Mouse (Mus musculus): ENCODE results near the gene Cdk5rap3. TPM values are rescaled to one million over a fixed set of nuclear protein-coding genes. Genes with fewer than 3 reads are reported as not detected.
A peak's percentile ranks its signal among the peaks of the same experiment; 100 is the strongest.

Gene Cdk5rap3
- total RNA-seq, 2 experiments from 2014 or later = 21.0 to 25.3 TPM

- intact Hi-C loops (cut with DNase I) = loop anchor here (1.0 kb wide), 1 partner anchor 43 kb away; no protein-coding TSS in a partner anchor
These were observed 49.1 kb downstream of the Cdk5rap3 start for GRCm38 (mm10) chr11:96867149-96867548.

DNA sequence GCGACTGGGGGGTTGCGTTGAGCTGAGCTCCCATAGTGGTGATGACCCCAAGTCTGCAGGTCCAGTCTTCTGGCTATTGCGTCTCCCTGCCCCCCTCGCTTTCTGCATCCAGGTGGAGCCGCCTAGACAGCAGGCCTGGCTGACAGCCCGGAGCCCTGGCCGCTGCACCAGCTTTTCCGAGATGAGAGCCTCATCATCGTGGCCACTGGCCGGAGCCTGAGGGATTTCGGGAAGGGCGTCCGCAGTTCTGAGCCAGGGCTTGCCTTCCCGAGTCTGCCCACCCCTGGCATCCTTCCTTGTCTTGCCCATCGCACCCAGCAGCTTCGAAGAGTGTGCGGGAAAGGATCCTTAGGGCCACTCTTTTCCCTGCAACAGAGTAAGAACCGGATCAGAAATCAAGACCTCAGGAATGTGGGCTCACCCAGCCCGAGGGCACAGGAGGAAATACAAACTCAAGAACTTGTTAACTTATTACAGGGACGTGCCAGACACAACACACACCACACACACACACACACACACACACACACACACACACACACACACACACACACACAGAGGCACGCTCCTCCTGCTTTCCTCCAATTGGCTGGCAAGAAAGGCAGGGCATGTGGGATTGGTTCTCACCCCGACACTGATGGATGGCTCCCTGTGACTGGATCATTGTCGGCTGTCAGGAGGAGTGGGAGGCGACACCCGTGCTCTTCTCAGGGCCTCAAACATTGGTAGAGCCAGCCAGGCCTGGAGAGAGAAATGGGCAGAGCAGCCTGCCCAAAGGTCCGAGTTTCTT lies 52.9 kb downstream of the Cdk5rap3 start:
- peak; percentile 45 to 61 for DNase-seq
- intact Hi-C loops (cut with DNase I) = loop anchor here (5.0 kb wide), 1 partner anchor 581 kb away; the partner anchor contains the start of gene Hoxb8

More at GRCm38 (mm10) chr11:96867149-96867548, 49.1 kb downstream of the Cdk5rap3 start:
- DNase-seq = peak; percentile 54 to 67

DNA sequence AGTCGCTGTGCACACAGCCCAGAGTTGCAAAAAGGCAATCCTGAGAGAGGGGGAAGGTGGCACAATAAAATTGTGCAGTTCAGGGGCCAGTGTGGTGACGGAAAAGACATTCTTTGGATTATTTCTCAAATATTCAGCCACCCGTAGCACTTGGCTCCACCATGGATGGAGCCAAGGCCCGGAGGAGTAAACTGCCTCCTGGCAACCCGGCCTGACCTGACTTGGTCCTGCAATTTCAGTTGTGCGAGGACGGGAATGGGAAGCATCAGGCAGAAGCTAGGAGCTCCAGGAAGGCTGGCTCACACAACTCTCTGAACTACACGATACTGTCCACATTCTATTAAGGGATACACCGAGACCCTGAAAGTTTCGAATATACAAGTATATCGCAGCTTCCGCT lies 53.8 kb downstream of the Cdk5rap3 start:
- peak in 1 of 2 experiments; percentile 17 for DNase-seq
- intact Hi-C loops (cut with DNase I) = loop anchor here (1.0 to 5.0 kb wide), 2 partner anchors 102 to 580 kb away; partner anchors contain the start of gene Hoxb8

- intact Hi-C loops (cut with DNase I) = loop anchor here (1.0 to 5.0 kb wide), 3 partner anchors 35 to 580 kb away; partner anchors contain the start of gene Hoxb8
- peak; percentile 93 to 94 for DNase-seq
These were observed 54.4 kb downstream of the Cdk5rap3 start for GRCm38 (mm10) chr11:96861878-96862289.

DNA sequence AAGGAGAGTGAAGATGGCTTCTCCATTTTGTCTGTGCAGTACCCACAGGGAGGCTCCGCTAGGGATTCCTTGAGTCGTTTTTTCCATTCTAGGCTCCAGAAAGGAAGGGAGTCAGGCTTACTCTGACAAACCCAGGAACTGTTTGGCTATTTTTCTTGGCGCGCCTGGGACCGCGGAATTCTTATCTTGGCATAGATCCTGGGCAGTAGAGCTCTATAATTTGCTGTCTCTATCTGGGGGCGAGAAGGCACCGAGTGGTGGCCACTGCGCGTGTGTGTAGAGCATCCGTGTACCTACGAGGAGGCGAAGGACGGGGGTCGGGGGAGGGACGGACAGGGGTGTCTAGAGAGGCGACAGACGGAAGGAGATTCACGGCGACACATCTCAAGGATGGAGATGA lies 54.9 kb downstream of the Cdk5rap3 start:
- intact Hi-C loops (cut with DNase I) = loop anchor here (2.0 to 5.0 kb wide), 2 partner anchors 35 to 579 kb away; partner anchors contain the start of gene Hoxb8
- DNase-seq = peak in 1 of 2 experiments; percentile 57

- intact Hi-C loops (cut with DNase I) = loop anchor here (2.0 to 5.0 kb wide), 2 partner anchors 34 to 578 kb away; partner anchors contain the start of gene Hoxb8
- DNase-seq = peak; percentile 79 to 86
These were observed 55.7 kb downstream of the Cdk5rap3 start for GRCm38 (mm10) chr11:96860564-96860963.

GRCm38 (mm10) chr11:96859635-96860034 lies 56.7 kb downstream of the Cdk5rap3 start:
- intact Hi-C loops (cut with DNase I) = loop anchor here (2.0 to 10.0 kb wide), 3 partner anchors 33 to 577 kb away; partner anchors contain the start of gene Hoxb8
- no peak for DNase-seq

GRCm38 (mm10) chr11:96857446-96857845 lies 58.9 kb downstream of the Cdk5rap3 start:
- intact Hi-C loops (cut with DNase I) = loop anchor here (10.0 kb wide), 1 partner anchor 303 kb away; no protein-coding TSS in a partner anchor
- no peak for DNase-seq

Other genes with a start within 250 kb of the Cdk5rap3 start
- gene Snx11, start 138.9 kb downstream of the Cdk5rap3 start, total RNA-seq (2021) = 10 to 100 TPM; 10.0 to 10.3 TPM
- 10 to 100 TPM; 33.3 to 34.3 TPM for gene Cbx1, start 127.4 kb downstream of the Cdk5rap3 start, total RNA-seq (2021)
- 100 to 1,000 TPM; 374 to 411 TPM for gene Nfe2l1, start 86.5 kb downstream of the Cdk5rap3 start, total RNA-seq (2021)
- 10 to 100 TPM; 23.1 to 23.6 TPM for gene Copz2, start 66.6 kb downstream of the Cdk5rap3 start, total RNA-seq (2021)
- gene Prr15l, start 11.6 kb upstream of the Cdk5rap3 start, total RNA-seq (2021) = not detected
- 1 to 10 TPM; 6.6 to 7.5 TPM for gene Pnpo, start 27.5 kb upstream of the Cdk5rap3 start, total RNA-seq (2021)
- 10 to 100 TPM in 1 of 2 experiments, 1 to 10 TPM in 1; 8.6 to 12.5 TPM for gene Sp2, start 66.5 kb upstream of the Cdk5rap3 start, total RNA-seq (2021)
- not detected for gene Sp6, start 96.9 kb upstream of the Cdk5rap3 start, total RNA-seq (2021)
- gene Scrn2, start 113.4 kb upstream of the Cdk5rap3 start, total RNA-seq (2021) = 1 to 10 TPM; 9.6 to 9.8 TPM
- under 1 TPM in 1 of 2 experiments, not detected in 1; 0.20 TPM for gene Lrrc46, start 124.9 kb upstream of the Cdk5rap3 start, total RNA-seq (2021)
- 10 to 100 TPM; 40.8 to 45.5 TPM for gene Mrpl10, start 125.1 kb upstream of the Cdk5rap3 start, total RNA-seq (2021)
- 1 to 10 TPM; 2.6 to 2.9 TPM for gene Osbpl7, start 134.1 kb upstream of the Cdk5rap3 start, total RNA-seq (2021)
- gene Tbx21, start 198.8 kb upstream of the Cdk5rap3 start, total RNA-seq (2021) = under 1 TPM; 0.44 to 0.69 TPM
- 1 to 10 TPM; 5.9 to 6.6 TPM for gene Tbkbp1, start 235.0 kb upstream of the Cdk5rap3 start, total RNA-seq (2021)

All from gastrocnemius, postnatal 36 days (tissue).